Mouse (Mus musculus): ENCODE measurements around the gene Serpina12. TPM values are rescaled to one million over a fixed set of nuclear protein-coding genes. Genes with fewer than 3 reads are reported as not detected.

Serpina12 gene
- polyA plus RNA-seq, 1 experiment from 2014 or later, result not detected

GRCm38 (mm10) chr12:104041401-104041800, 2.8 kb downstream of the Serpina12 start:
- no peak overlapping the region for H3K4me2 ChIP-seq (replicated peaks; ENCODE audit: low read depth, low read length)
- H3K27me3 ChIP-seq (ENCODE audit: control insufficient read depth, insufficient read depth, low read length), result no peaks in the 10 kb centered on the region
- no peaks in the 10 kb centered on the region for H3K9me3 ChIP-seq (ENCODE audit: control insufficient read depth, low read depth, low read length)
- H3K27ac ChIP-seq (ENCODE audit: low read length), result no peak overlapping the region
- H3K4me3 ChIP-seq (ENCODE audit: low read depth, low read length), result no peak overlapping the region
- no peak for ATAC-seq (ENCODE audit: insufficient number of reproducible peaks, insufficient read depth, low FRiP score, low read depth)
- 69% methylated on average over 6 of the region's 6 CpGs for WGBS
- H3K4me1 ChIP-seq (ENCODE audit: control insufficient read depth, insufficient read depth, low read length), result no peaks in the 10 kb centered on the region
- no peaks in the 10 kb centered on the region for H3K36me3 ChIP-seq (ENCODE audit: control insufficient read depth, insufficient read depth, low read length)
- H3K9ac ChIP-seq (replicated peaks; ENCODE audit: low read depth, low read length), result no peak overlapping the region

GRCm38 (mm10) chr12:104038181-104038580, 6.1 kb downstream of the Serpina12 start:
- WGBS, result 91% methylated on average over 7 of the region's 7 CpGs
- H3K4me3 ChIP-seq (ENCODE audit: low read depth, low read length), result no peak overlapping the region
- no peaks in the 10 kb centered on the region for H3K36me3 ChIP-seq (ENCODE audit: control insufficient read depth, insufficient read depth, low read length)
- ATAC-seq (ENCODE audit: insufficient number of reproducible peaks, insufficient read depth, low FRiP score, low read depth), result no peak
- no peak overlapping the region for H3K27ac ChIP-seq (ENCODE audit: low read length)
- no peak overlapping the region for H3K4me2 ChIP-seq (replicated peaks; ENCODE audit: low read depth, low read length)
- H3K9ac ChIP-seq (replicated peaks; ENCODE audit: low read depth, low read length), result no peak overlapping the region
- no peaks in the 10 kb centered on the region for H3K27me3 ChIP-seq (ENCODE audit: control insufficient read depth, insufficient read depth, low read length)
- no peaks in the 10 kb centered on the region for H3K9me3 ChIP-seq (ENCODE audit: control insufficient read depth, low read depth, low read length)
- H3K4me1 ChIP-seq (ENCODE audit: control insufficient read depth, insufficient read depth, low read length), result no peaks in the 10 kb centered on the region

- no peaks in the 10 kb centered on the region for H3K36me3 ChIP-seq (ENCODE audit: control insufficient read depth, insufficient read depth, low read length)
- H3K9me3 ChIP-seq (ENCODE audit: control insufficient read depth, low read depth, low read length), result no peaks in the 10 kb centered on the region
- ATAC-seq (ENCODE audit: insufficient number of reproducible peaks, insufficient read depth, low FRiP score, low read depth), result no peak
- 100% methylated on average over 1 of the region's 1 CpGs for WGBS
- H3K27ac ChIP-seq (ENCODE audit: low read length), result no peak overlapping the region
- no peaks in the 10 kb centered on the region for H3K27me3 ChIP-seq (ENCODE audit: control insufficient read depth, insufficient read depth, low read length)
- no peak overlapping the region for H3K9ac ChIP-seq (replicated peaks; ENCODE audit: low read depth, low read length)
- no peak overlapping the region for H3K4me3 ChIP-seq (ENCODE audit: low read depth, low read length)
- no peaks in the 10 kb centered on the region for H3K4me1 ChIP-seq (ENCODE audit: control insufficient read depth, insufficient read depth, low read length)
- H3K4me2 ChIP-seq (replicated peaks; ENCODE audit: low read depth, low read length), result no peak overlapping the region
Observed at GRCm38 (mm10) chr12:104033752-104034151, 10.5 kb downstream of the Serpina12 start.

- no peaks in the 10 kb centered on the region for H3K4me1 ChIP-seq (ENCODE audit: control insufficient read depth, insufficient read depth, low read length)
- no peak overlapping the region for H3K9ac ChIP-seq (replicated peaks; ENCODE audit: low read depth, low read length)
- no peak for ATAC-seq (ENCODE audit: insufficient number of reproducible peaks, insufficient read depth, low FRiP score, low read depth)
- H3K36me3 ChIP-seq (ENCODE audit: control insufficient read depth, insufficient read depth, low read length), result no peaks in the 10 kb centered on the region
- H3K27ac ChIP-seq (ENCODE audit: low read length), result no peak overlapping the region
- H3K27me3 ChIP-seq (ENCODE audit: control insufficient read depth, insufficient read depth, low read length), result no peaks in the 10 kb centered on the region
- H3K4me3 ChIP-seq (ENCODE audit: low read depth, low read length), result no peak overlapping the region
- WGBS, result 44% methylated on average over 8 of the region's 8 CpGs
- H3K4me2 ChIP-seq (replicated peaks; ENCODE audit: low read depth, low read length), result no peak overlapping the region
- H3K9me3 ChIP-seq (ENCODE audit: control insufficient read depth, low read depth, low read length), result no peaks in the 10 kb centered on the region
Observed at GRCm38 (mm10) chr12:104029986-104030385, 14.3 kb downstream of the Serpina12 start.

GRCm38 (mm10) chr12:104015280-104015679, 29.0 kb downstream of the Serpina12 start:
- Histone ChIP-seq H3K9ac (replicated peaks; ENCODE audit: low read depth, low read length) (no peak overlapping the region), H3K4me2 (replicated peaks; ENCODE audit: low read depth, low read length) (no peak overlapping the region), H3K27ac (ENCODE audit: low read length) (no peak overlapping the region), H3K4me1 (ENCODE audit: control insufficient read depth, insufficient read depth, low read length) (no peaks in the 10 kb centered on the region), H3K9me3 (ENCODE audit: control insufficient read depth, low read depth, low read length) (peaks cover 4% of the 10 kb centered on the region; the same call in 1 of the 2 replicates), H3K4me3 (ENCODE audit: low read depth, low read length) (no peak overlapping the region), H3K36me3 (ENCODE audit: control insufficient read depth, insufficient read depth, low read length) (no peaks in the 10 kb centered on the region), H3K27me3 (ENCODE audit: control insufficient read depth, insufficient read depth, low read length) (no peaks in the 10 kb centered on the region)
- WGBS, result 82% methylated on average over 3 of the region's 3 CpGs
- ATAC-seq (ENCODE audit: insufficient number of reproducible peaks, insufficient read depth, low FRiP score, low read depth), result no peak

- H3K36me3 ChIP-seq (ENCODE audit: control insufficient read depth, insufficient read depth, low read length), result no peaks in the 10 kb centered on the region
- H3K4me3 ChIP-seq (ENCODE audit: low read depth, low read length), result no peak within 1 kb of the TSS
- no peak for ATAC-seq (ENCODE audit: insufficient number of reproducible peaks, insufficient read depth, low FRiP score, low read depth)
- no peaks in the 10 kb centered on the region for H3K4me1 ChIP-seq (ENCODE audit: control insufficient read depth, insufficient read depth, low read length)
- H3K27me3 ChIP-seq (ENCODE audit: control insufficient read depth, insufficient read depth, low read length), result no peaks in the 10 kb centered on the region
- H3K9me3 ChIP-seq (ENCODE audit: control insufficient read depth, low read depth, low read length), result peaks cover 4% of the 10 kb centered on the region; the same call in 1 of the 2 replicates
- H3K27ac ChIP-seq (ENCODE audit: low read length), result no peak within 1 kb of the TSS
- 71% methylated on average over 6 of the region's 6 CpGs for WGBS
- no peak within 1 kb of the TSS for H3K9ac ChIP-seq (replicated peaks; ENCODE audit: low read depth, low read length)
- H3K4me2 ChIP-seq (replicated peaks; ENCODE audit: low read depth, low read length), result no peak within 1 kb of the TSS
Observed at GRCm38 (mm10) chr12:104013620-104014019, 30.6 kb downstream of the Serpina12 start, which contains the start of gene Serpina9. Gene Serpina9 (minus strand): TSS chr12:104013755.

- WGBS, result 74% methylated on average over 5 of the region's 5 CpGs
- no peaks in the 10 kb centered on the region for H3K9me3 ChIP-seq (ENCODE audit: control insufficient read depth, low read depth, low read length)
- H3K36me3 ChIP-seq (ENCODE audit: control insufficient read depth, insufficient read depth, low read length), result no peaks in the 10 kb centered on the region
- no peak for ATAC-seq (ENCODE audit: insufficient number of reproducible peaks, insufficient read depth, low FRiP score, low read depth)
- no peak overlapping the region for H3K27ac ChIP-seq (ENCODE audit: low read length)
- H3K9ac ChIP-seq (replicated peaks; ENCODE audit: low read depth, low read length), result no peak overlapping the region
- H3K4me1 ChIP-seq (ENCODE audit: control insufficient read depth, insufficient read depth, low read length), result no peaks in the 10 kb centered on the region
- H3K27me3 ChIP-seq (ENCODE audit: control insufficient read depth, insufficient read depth, low read length), result no peaks in the 10 kb centered on the region
- H3K4me2 ChIP-seq (replicated peaks; ENCODE audit: low read depth, low read length), result no peak overlapping the region
- H3K4me3 ChIP-seq (ENCODE audit: low read depth, low read length), result no peak overlapping the region
Observed at GRCm38 (mm10) chr12:104004689-104005088, 39.6 kb downstream of the Serpina12 start.

GRCm38 (mm10) chr12:104003238-104003612, 41.0 kb downstream of the Serpina12 start:
- 39% methylated on average over 4 of the region's 4 CpGs for WGBS
- no peaks in the 10 kb centered on the region for H3K36me3 ChIP-seq (ENCODE audit: control insufficient read depth, insufficient read depth, low read length)
- H3K4me3 ChIP-seq (ENCODE audit: low read depth, low read length), result no peak overlapping the region
- H3K9ac ChIP-seq (replicated peaks; ENCODE audit: low read depth, low read length), result no peak overlapping the region
- no peaks in the 10 kb centered on the region for H3K9me3 ChIP-seq (ENCODE audit: control insufficient read depth, low read depth, low read length)
- no peak overlapping the region for H3K27ac ChIP-seq (ENCODE audit: low read length)
- ATAC-seq (ENCODE audit: insufficient number of reproducible peaks, insufficient read depth, low FRiP score, low read depth), result no peak
- no peaks in the 10 kb centered on the region for H3K4me1 ChIP-seq (ENCODE audit: control insufficient read depth, insufficient read depth, low read length)
- H3K27me3 ChIP-seq (ENCODE audit: control insufficient read depth, insufficient read depth, low read length), result no peaks in the 10 kb centered on the region
- no peak overlapping the region for H3K4me2 ChIP-seq (replicated peaks; ENCODE audit: low read depth, low read length)

- H3K27me3 ChIP-seq (ENCODE audit: control insufficient read depth, insufficient read depth, low read length), result no peaks in the 10 kb centered on the region
- H3K4me1 ChIP-seq (ENCODE audit: control insufficient read depth, insufficient read depth, low read length), result no peaks in the 10 kb centered on the region
- H3K27ac ChIP-seq (ENCODE audit: low read length), result no peak overlapping the region
- no peaks in the 10 kb centered on the region for H3K36me3 ChIP-seq (ENCODE audit: control insufficient read depth, insufficient read depth, low read length)
- no peak overlapping the region for H3K4me2 ChIP-seq (replicated peaks; ENCODE audit: low read depth, low read length)
- 49% methylated on average over 10 of the region's 10 CpGs for WGBS
- H3K9ac ChIP-seq (replicated peaks; ENCODE audit: low read depth, low read length), result no peak overlapping the region
- H3K4me3 ChIP-seq (ENCODE audit: low read depth, low read length), result no peak overlapping the region
- no peaks in the 10 kb centered on the region for H3K9me3 ChIP-seq (ENCODE audit: control insufficient read depth, low read depth, low read length)
- peak; percentile 23; the same call in 1 of the 2 replicates for ATAC-seq (ENCODE audit: insufficient number of reproducible peaks, insufficient read depth, low FRiP score, low read depth)
Observed at GRCm38 (mm10) chr12:104002569-104003237, 41.5 kb downstream of the Serpina12 start.

Data from stomach, embryonic 14.5 days (tissue).